Mouse (Mus musculus): Measurements from ENCODE around the gene Cfap61. TPM values are rescaled to one million over a fixed set of nuclear protein-coding genes. Genes with fewer than 3 reads are reported as not detected.

Gene Cfap61
- total RNA-seq, 2 experiments from 2014 or later: 1.8 to 2.4 TPM

DNA sequence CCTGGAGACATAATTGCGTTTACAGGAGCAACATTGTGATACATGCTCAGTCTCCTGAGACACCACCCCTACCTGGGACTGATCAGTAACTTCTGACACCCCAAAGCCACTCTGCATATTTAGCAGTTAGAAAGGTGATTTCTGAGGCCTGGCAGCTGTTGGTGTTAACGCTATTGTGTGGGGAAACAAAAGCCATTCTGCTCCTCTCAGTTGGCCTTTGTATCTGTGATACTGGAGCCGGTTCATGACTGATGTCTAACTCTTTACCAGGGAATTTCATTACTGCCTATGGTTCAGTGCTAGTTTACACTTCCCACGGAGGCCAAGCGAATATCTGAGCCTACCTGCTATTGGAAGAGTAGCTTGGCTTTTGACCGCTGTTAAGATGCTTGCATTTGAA lies 138.7 kb downstream of the Cfap61 start:
- no peak for DNase-seq
- intact Hi-C loops (cut with DNase I): no loop called here

DNA sequence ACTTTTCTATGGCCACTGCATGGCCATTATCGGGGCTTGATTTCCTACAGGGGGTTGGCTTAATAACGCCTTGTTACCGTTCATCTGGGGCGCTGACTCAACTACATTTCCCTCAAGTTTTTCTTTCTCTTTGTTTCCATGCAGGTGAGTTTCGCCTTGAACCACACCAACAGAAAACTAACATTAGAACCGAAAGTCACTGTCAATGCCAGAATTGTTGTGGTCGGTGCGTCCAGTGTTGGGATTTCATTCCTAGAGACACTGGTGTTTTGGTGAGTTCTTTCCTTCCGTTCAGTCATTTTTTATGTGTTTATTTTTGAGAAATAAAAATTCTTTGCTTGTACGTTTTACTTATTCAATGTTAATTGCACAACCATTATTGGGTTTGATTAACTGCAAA lies 142.5 kb downstream of the Cfap61 start:
- no peak for DNase-seq
- intact Hi-C loops (cut with DNase I): no loop called here

DNA sequence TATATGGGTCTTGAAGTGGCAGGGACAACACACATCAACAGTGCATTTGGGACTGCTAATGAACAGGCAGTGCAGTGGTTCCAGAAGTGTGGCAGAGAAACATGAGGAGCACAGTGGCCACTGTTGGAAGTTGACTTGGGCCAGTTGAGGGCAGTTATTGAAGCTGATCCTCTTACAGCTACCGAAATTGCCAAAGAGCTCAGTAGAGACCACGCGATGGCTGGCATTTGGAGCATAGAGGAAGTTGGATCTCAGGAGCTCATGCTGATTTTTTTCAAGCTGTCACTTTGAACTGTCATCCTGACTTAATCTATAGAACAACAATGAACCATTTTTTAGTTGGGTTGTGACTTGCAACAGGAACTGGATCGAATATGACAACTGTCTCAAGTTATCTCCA lies 145.7 kb downstream of the Cfap61 start:
- intact Hi-C loops (cut with DNase I): no loop called here
- DNase-seq: no peak

DNA sequence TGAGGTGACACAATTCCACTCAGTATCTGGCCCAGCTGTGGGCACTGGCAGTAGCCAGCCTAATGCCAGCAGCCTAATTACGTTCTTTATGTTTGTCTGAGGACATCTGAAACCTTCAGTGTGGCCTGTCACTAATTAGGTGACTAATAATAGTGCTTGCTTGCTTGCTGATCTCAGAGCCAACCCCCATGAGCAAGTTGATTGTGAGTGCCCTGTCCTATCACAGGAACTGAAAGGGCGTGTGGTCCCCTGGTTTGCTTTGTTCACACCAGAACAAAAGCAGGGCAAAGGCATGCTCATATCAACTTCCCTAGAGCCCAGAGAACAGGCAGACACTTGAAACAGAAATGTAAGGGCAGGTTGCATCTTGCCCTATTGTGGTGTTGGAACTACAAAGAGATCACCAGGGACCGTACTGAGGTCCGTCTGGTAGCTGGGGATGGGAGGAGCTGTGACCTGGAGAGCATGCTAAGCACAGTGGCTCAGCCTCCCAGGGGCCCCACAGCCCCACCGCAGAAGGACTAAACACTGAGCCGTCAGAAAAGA lies 148.8 kb downstream of the Cfap61 start:
- DNase-seq: no peak
- intact Hi-C loops (cut with DNase I): no loop called here

DNA sequence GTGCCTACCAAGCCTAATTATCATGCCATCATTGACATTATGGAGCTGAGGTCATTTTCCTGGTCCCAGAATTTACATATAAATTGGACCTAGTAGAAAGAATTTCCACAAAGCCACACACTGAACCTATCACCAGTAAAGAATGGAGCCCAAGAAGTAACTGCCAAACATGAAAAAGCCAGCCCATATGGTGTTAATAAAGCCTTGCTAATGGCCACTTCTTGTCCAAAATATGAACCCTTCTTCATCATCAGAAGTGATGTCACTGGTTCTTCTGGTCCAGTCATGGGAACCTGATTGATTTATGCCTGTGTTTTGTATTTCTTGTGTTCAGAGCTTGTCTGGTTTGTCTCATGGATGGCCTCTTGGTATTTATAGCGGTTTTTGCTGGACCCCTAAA lies 152.8 kb downstream of the Cfap61 start:
- intact Hi-C loops (cut with DNase I): no loop called here
- no peak for DNase-seq

- no peak for DNase-seq
- intact Hi-C loops (cut with DNase I): no loop called here
These were observed 154.6 kb downstream of the Cfap61 start for GRCm38 (mm10) chr2:146089157-146089692.

DNA sequence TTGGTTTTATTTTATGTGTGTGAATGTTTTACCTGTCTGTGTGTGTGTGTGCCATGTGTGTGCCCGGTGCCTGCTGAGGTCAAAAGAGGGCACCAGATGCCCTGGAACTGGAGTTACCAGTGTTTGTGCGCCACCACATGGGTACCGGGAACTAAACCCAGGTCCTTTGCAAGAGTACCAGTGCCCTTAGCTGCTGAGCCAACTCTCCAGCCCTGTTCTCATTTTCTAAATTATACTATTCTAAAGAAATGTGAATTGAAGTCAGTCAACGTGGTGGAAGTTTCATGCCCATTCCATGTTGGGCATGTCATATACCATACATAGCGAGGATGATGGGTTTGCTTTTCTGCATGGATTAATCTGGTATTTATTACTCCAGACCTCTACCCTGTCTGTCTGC lies 162.9 kb downstream of the Cfap61 start:
- intact Hi-C loops (cut with DNase I): no loop called here
- no peak for DNase-seq

DNA sequence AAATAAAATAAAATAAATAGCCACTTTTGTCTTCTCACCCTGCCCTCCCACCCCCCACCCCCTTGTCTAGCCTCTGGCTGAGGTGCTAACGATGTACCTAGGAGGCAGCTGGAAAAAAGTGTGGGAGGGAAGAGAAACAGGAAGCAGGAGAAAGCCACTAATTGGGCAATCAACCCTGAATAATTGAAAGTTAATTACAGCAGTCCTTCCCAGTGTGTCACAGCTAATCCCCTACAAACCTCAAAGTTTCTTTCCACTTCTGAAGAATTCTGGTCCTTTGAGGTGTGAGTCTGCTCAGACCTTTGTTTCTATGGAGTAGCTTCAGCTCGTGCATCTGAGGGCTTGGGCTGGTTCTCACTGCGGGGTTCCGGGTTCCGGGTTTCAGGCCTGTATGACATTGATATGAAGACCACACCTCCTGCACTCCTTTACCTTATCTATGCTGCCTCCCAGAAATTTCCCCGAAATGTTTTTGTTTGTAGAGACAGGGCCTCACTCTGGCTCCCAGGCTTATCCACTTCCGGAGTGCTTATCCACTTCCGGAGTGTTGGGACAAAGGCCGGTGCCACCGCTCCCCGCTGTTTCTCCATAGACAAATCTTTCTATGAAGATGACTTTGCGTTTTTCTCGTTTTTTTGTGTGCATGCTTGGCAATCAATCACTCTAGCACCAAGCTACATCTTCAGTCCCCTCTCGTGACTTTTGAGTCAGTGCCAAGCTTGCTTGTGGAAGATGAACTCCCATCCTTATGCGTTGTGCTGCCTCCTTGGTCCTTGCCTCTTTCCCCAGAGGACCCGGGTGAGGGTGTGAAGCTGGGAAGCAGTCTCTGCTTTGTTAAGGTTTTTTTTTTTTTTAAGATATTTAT lies 164.5 kb downstream of the Cfap61 start:
- intact Hi-C loops (cut with DNase I): no loop called here
- DNase-seq: no peak

- intact Hi-C loops (cut with DNase I): no loop called here
- DNase-seq: no peak
These were observed 165.3 kb downstream of the Cfap61 start for GRCm38 (mm10) chr2:146099838-146100237.

- intact Hi-C loops (cut with DNase I): no loop called here
- no peak for DNase-seq
These were observed 166.0 kb downstream of the Cfap61 start for GRCm38 (mm10) chr2:146100489-146101060.

DNA sequence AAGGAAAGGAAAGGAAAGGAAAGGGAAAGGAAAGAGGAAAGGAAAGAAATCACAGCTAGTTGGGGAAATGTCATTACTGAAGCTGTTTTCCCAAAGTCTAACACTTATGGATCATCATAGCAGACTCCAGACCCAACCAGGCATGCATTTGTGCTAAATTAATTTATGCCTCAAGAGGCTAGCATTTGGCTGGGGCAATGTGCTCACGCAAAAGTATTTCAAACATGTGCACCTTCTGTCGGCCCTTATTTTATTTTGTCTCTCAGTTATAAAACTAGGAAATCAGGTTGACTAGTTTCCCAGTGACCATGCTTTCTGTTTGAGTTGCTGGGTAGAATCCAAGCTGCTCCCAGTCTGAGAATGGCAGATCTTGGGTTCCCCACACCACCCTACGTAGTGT lies 168.0 kb downstream of the Cfap61 start:
- intact Hi-C loops (cut with DNase I): no loop called here
- no peak for DNase-seq

DNA sequence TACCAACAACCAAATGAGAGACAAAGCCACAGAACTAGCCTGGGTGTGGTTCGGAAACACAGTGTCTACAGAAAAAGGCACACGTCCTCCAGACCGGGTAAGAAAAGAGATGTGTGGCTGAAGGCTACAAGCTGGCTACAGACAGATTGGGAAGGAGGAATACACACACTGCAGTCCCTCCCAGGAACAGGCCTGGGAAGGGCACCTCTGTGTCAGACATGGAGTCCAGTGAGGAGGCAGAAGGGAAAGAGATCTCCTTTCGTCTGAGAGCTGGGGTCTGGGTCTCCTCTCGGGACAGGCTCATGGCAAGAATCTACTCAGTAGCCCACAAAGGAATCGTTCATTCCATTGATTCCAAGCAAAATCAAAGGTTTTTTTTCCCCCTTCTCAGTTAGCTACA lies 170.8 kb downstream of the Cfap61 start:
- intact Hi-C loops (cut with DNase I): no loop called here
- no peak for DNase-seq

GRCm38 (mm10) chr2:146107980-146108379 lies 173.4 kb downstream of the Cfap61 start:
- no peak for DNase-seq
- intact Hi-C loops (cut with DNase I): no loop called here

DNA sequence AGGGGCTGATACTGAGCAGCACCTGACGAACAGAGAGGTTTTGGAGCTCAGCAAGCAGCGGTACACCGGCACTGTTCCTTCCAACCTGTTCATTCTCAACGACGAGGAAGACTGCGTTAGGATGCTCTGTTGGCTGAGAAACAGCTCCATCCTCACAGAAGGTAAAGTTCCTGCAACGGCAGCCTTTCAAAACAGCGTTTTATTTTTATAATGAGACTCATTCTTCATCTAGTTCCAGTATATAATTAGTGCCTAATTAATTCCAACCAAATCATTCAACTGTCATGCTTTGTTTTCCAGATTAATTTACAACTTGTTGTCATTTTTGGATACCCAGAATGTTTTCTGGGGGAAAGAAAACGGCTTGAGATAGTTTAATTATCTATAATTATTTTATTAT lies 175.3 kb downstream of the Cfap61 start:
- intact Hi-C loops (cut with DNase I): no loop called here
- DNase-seq: no peak

GRCm38 (mm10) chr2:146116282-146116681 lies 181.7 kb downstream of the Cfap61 start:
- DNase-seq: no peak
- intact Hi-C loops (cut with DNase I): no loop called here

DNA sequence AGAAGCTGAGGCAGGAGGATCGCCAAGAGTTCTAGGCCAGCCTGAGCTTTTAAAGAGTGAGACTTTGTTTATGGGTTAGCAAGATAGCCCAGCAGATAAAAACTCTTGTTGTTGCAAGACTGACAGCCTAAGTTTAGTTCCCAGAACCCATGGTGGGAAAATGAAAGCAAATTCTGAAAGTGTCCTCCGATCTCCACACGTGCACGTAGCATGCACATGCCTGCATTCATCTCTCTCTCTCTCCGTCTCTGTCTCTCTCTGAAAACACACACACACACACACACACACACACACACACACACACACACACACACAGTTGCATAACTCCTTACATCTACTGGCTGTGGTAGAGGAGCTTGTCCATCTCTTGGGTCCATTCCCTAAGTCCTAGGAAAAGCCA lies 182.1 kb downstream of the Cfap61 start:
- intact Hi-C loops (cut with DNase I): no loop called here
- DNase-seq: no peak

- intact Hi-C loops (cut with DNase I): no loop called here
- no peak for DNase-seq
These were observed 182.8 kb downstream of the Cfap61 start for GRCm38 (mm10) chr2:146117191-146117914.

- intact Hi-C loops (cut with DNase I): no loop called here
These were observed 183.4 kb downstream of the Cfap61 start for GRCm38 (mm10) chr2:146117915-146118403.

GRCm38 (mm10) chr2:146121551-146121950 lies 187.0 kb downstream of the Cfap61 start:
- intact Hi-C loops (cut with DNase I): no loop called here
- no peak for DNase-seq

More at GRCm38 (mm10) chr2:146117915-146118403, 183.4 kb downstream of the Cfap61 start:
- DNase-seq: no peak

DNA sequence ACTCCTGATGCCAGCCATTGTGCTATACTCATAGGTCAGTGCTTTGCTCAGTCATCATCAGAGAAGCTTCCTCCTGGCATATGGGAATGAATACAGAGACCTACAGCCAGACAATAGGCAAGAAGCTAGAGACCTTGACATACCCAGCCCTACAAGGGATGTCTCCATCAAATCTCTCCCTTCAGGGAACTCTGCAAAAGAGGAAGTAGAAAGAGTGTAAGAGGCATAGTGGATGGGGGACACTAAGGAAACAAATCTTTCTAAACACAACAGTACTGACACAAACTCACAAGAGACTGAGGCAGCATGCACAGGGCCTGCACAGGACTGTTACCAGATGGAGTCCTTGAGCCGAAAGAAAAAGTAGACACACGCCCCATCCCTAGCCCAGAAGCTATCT lies 190.5 kb downstream of the Cfap61 start:
- intact Hi-C loops (cut with DNase I): no loop called here

DNA sequence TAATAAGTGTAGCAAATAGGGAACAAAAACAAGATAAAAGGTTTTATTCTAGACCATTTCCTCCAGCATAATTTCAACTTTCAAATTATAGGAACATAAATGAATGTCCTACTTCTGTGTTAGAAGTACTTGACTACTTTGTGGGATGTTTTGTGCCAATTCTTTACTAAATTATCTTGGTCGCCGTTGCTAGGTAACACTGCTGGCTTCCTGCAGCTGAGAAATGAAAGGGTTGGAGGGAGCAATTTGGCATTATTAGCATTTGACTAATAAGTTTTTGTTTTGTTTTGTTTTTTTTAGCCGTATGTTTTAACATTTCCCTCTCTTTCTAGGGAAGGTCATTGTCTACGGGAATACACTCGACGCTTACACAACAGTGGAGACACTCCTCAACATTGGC lies 194.0 kb downstream of the Cfap61 start:
- intact Hi-C loops (cut with DNase I): no loop called here
- no peak for DNase-seq

More for the DNA sequence above, 190.5 kb downstream of the Cfap61 start:
- no peak for DNase-seq
